In genomic region chr3:111633586-111633985, GRCm38 (mm10) we compare ENCODE assay signal across 14 mouse cellular contexts.
"Had no signal": no experiment of that assay in that cellular context is flagged by ENCODE, and none has a peak within 500 bp of the region (broad histone marks: within the 10 kb centered on the region; RNA-seq: fewer than 3 reads in every experiment).

No protein-coding gene starts in this region.

- ATAC-seq: intestine, postnatal 0 days; liver, postnatal 0 days; lung, postnatal 0 days had no signal

- H3K27me3 ChIP-seq: limb, embryonic 12.5 days; liver, embryonic 13.5 days; neural tube, embryonic 12.5 days had no signal

- H3K27ac ChIP-seq: left cerebral cortex, adult 2 months; limb, embryonic 12.5 days; liver, embryonic 13.5 days; neural tube, embryonic 12.5 days; stomach, postnatal 0 days had no signal

- H3K4me2 ChIP-seq: limb, embryonic 12.5 days; liver, embryonic 13.5 days; neural tube, embryonic 12.5 days had no signal

- H3K9me3 ChIP-seq: limb, embryonic 12.5 days; liver, embryonic 13.5 days; neural tube, embryonic 12.5 days had no signal

- H3K4me3 ChIP-seq: left cerebral cortex, adult 2 months; limb, embryonic 12.5 days; liver, embryonic 13.5 days; neural tube, embryonic 12.5 days had no signal

- H3K36me3 ChIP-seq: limb, embryonic 12.5 days; liver, embryonic 13.5 days; neural tube, embryonic 12.5 days had no signal

- DNase-seq: kidney, adult 8-10 months; kidney, postnatal 25 days; liver; liver, embryonic 13.5 days; liver, postnatal 0 days; lung, postnatal 36 days; thymus, adult 18-20 months; thymus, postnatal 36 days had no signal

- H3K4me1 ChIP-seq: limb, embryonic 12.5 days; liver, embryonic 13.5 days; neural tube, embryonic 12.5 days had no signal

- H3K9ac ChIP-seq: limb, embryonic 12.5 days; liver, embryonic 13.5 days; liver, postnatal 0 days; neural tube, embryonic 12.5 days had no signal
